Mouse (Mus musculus): Measurements from ENCODE around the gene Astn1. TPM values are rescaled to one million over a fixed set of nuclear protein-coding genes. Genes with fewer than 3 reads are reported as not detected.

The Astn1 gene
- total and polyA plus RNA-seq, 3 experiments: not detected

DNA sequence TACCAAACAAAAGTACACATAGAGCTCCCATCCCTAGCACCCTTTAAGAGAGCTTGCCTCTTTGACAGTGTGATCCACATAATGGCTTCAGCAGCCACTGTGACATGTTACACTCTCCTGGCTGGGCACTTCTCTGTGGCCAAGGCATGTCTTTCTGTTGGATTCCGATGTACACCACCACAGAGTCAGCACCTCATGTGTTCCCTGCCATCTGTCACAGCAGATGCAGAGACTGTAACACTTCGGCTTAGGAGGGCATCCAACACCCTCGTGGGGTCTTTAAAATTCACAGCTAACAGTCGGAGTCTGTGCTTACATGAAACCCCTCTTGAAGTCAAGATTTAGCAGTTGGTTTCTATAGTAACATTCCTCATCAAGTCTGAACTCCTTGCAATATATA lies 154.5 kb downstream of the Astn1 start:
- no peaks in the 10 kb centered on the region for H3K9me3 ChIP-seq (replicated peaks; ENCODE audit: insufficient read depth, low read length)
- H3K79me2 ChIP-seq (ENCODE audit: control insufficient read depth, insufficient read depth, low read length, poor library complexity): no peaks in the 10 kb centered on the region; the same call in 1 of the 2 replicates
- H3K36me3 ChIP-seq (ENCODE audit: control insufficient read depth in 1 of 2, insufficient read depth in 2 of 2, low read length in 2 of 2): no peaks in the 10 kb centered on the region
- H3K4me1 ChIP-seq (ENCODE audit: control insufficient read depth in 1 of 2, insufficient read depth in 2 of 2, low read length in 2 of 2): no peaks in the 10 kb centered on the region
- no peak overlapping the region for H3K4me3 ChIP-seq (ENCODE audit: control insufficient read depth in 1 of 2, insufficient read depth in 1 of 2, low read depth in 2 of 2, low read length in 2 of 2)
- no peaks in the 10 kb centered on the region for H3K27me3 ChIP-seq (ENCODE audit: control insufficient read depth in 1 of 2, insufficient read depth in 2 of 2, low read length in 2 of 2)
- H3K27ac ChIP-seq (ENCODE audit: control insufficient read depth, low read depth, low read length): no peak overlapping the region
- DNase-seq (ENCODE audit: low read depth, low spot score): no peak
- no peak overlapping the region for H3K9ac ChIP-seq (ENCODE audit: control insufficient read depth, low read depth, low read length, poor library complexity, severe bottlenecking)
- TF ChIP-seq BHLHE40 (IDR thresholded peaks at IDR 0.05; ENCODE audit: borderline replicate concordance, low read depth, low read length) (no peak), USF2 (IDR thresholded peaks at IDR 0.05; ENCODE audit: borderline replicate concordance in 1 of 2, insufficient read depth in 1 of 2, low read depth in 1 of 2, low read length in 2 of 2) (no peak), MAZ (IDR thresholded peaks at IDR 0.05; ENCODE audit: low read depth, low read length) (no peak), CHD1 (IDR thresholded peaks at IDR 0.05; ENCODE audit: low read depth, low read length) (no peak), MYC (IDR thresholded peaks at IDR 0.05; ENCODE audit: low read depth, low read length) (no peak), MAFK (IDR thresholded peaks at IDR 0.05; ENCODE audit: borderline replicate concordance, low read depth, low read length) (no peak), ZC3H11A (IDR thresholded peaks at IDR 0.05; ENCODE audit: low read depth, low read length) (no peak), NELFE (IDR thresholded peaks at IDR 0.05; ENCODE audit: low read depth, low read length) (no peak), SIN3A (IDR thresholded peaks at IDR 0.05; ENCODE audit: low read length) (no peak), USF1 (IDR thresholded peaks at IDR 0.05; ENCODE audit: low read depth, low read length) (no peak), GABPA (IDR thresholded peaks at IDR 0.05; ENCODE audit: low read depth, low read length) (no peak), ZKSCAN1 (IDR thresholded peaks at IDR 0.05; ENCODE audit: low read depth, low read length) (no peak), ETS1 (IDR thresholded peaks at IDR 0.05; ENCODE audit: low read depth, low read length) (no peak), JUND (IDR thresholded peaks at IDR 0.05; ENCODE audit: low read depth, low read length) (no peak), POLR2A (IDR thresholded peaks at IDR 0.05; ENCODE audit: control insufficient read depth in 1 of 2, insufficient read depth in 1 of 2, low read depth in 1 of 2, low read length in 2 of 2, poor library complexity in 1 of 2) (no peak), ZMIZ1 (IDR thresholded peaks at IDR 0.05; ENCODE audit: low read depth, low read length) (no peak), RCOR1 (IDR thresholded peaks at IDR 0.05; ENCODE audit: low read depth, low read length) (no peak), ELF1 (IDR thresholded peaks at IDR 0.05; ENCODE audit: low read depth, low read length) (no peak)

DNA sequence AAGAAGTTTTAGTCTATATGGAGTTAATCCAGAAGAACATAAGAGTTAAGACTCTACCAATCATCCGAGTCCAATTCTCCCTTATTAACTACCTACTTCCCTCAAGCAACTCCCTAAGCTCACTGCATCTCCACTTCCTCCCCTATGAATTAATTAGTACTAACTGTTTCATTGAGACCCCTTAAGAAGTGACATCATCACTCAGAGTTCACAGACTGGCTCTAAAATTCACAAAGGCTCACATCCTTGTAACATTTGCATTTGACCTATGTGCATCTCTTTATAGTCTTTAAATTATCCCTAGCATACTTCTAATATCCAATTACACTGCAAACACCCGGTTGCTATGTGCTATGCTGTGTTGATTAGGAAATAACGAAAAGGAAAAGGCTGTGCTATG lies 174.1 kb downstream of the Astn1 start:
- H3K27ac ChIP-seq (ENCODE audit: control insufficient read depth, low read depth, low read length): no peak overlapping the region
- no peaks in the 10 kb centered on the region for H3K36me3 ChIP-seq (ENCODE audit: control insufficient read depth in 1 of 2, insufficient read depth in 2 of 2, low read length in 2 of 2)
- H3K9me3 ChIP-seq (replicated peaks; ENCODE audit: insufficient read depth, low read length): no peaks in the 10 kb centered on the region
- H3K4me1 ChIP-seq (ENCODE audit: control insufficient read depth in 1 of 2, insufficient read depth in 2 of 2, low read length in 2 of 2): no peaks in the 10 kb centered on the region
- H3K9ac ChIP-seq (ENCODE audit: control insufficient read depth, low read depth, low read length, poor library complexity, severe bottlenecking): no peak overlapping the region
- no peaks in the 10 kb centered on the region for H3K27me3 ChIP-seq (ENCODE audit: control insufficient read depth in 1 of 2, insufficient read depth in 2 of 2, low read length in 2 of 2)
- no peak overlapping the region for H3K4me3 ChIP-seq (ENCODE audit: control insufficient read depth in 1 of 2, insufficient read depth in 1 of 2, low read depth in 2 of 2, low read length in 2 of 2)
- no peaks in the 10 kb centered on the region for H3K79me2 ChIP-seq (ENCODE audit: control insufficient read depth, insufficient read depth, low read length, poor library complexity)
- DNase-seq (ENCODE audit: low read depth, low spot score): no peak
- TF ChIP-seq RAD21 (IDR thresholded peaks at IDR 0.05; ENCODE audit: low read depth, low read length) (no peak), ETS1 (IDR thresholded peaks at IDR 0.05; ENCODE audit: low read depth, low read length) (no peak), POLR2AphosphoS5 (IDR thresholded peaks at IDR 0.05; ENCODE audit: borderline replicate concordance, low read depth, low read length) (no peak), UBTF (IDR thresholded peaks at IDR 0.05; ENCODE audit: borderline replicate concordance, insufficient read depth, low read depth, low read length) (no peak), POLR2AphosphoS2 (IDR thresholded peaks at IDR 0.05; ENCODE audit: low read length) (no peak), JUND (IDR thresholded peaks at IDR 0.05; ENCODE audit: low read depth, low read length) (no peak), EP300 (IDR thresholded peaks at IDR 0.05; ENCODE audit: low read depth in 1 of 2, low read length in 2 of 2) (no peak), TBP (IDR thresholded peaks at IDR 0.05; ENCODE audit: low read depth, low read length) (no peak), ZMIZ1 (IDR thresholded peaks at IDR 0.05; ENCODE audit: low read depth, low read length) (no peak), MAZ (IDR thresholded peaks at IDR 0.05; ENCODE audit: low read depth, low read length) (no peak), SIN3A (IDR thresholded peaks at IDR 0.05; ENCODE audit: low read length) (no peak), GATA1 (IDR thresholded peaks at IDR 0.05; ENCODE audit: low read depth, low read length) (no peak), MYB (IDR thresholded peaks at IDR 0.05; ENCODE audit: low read depth, low read length) (no peak), MAX (IDR thresholded peaks at IDR 0.05; ENCODE audit: low read length) (no peak), USF2 (IDR thresholded peaks at IDR 0.05; ENCODE audit: borderline replicate concordance in 1 of 2, insufficient read depth in 1 of 2, low read depth in 1 of 2, low read length in 2 of 2) (no peak), ZNF384 (IDR thresholded peaks at IDR 0.05; ENCODE audit: low read depth, low read length) (no peak)

All from MEL (cell line).